Mouse (Mus musculus): ENCODE measurements around the gene Upk3b.
"Not testable (repeated sequence)": the region's sequence is repeated elsewhere in the genome, so short reads cannot be mapped to it uniquely, and the experiment has no call there.

Upk3b gene

GRCm38 (mm10) chr5:136036667-136037066 is 1.6 kb upstream of the Upk3b start:
- DNase-seq, result no peak

- DNase-seq, result no peak
Observed at GRCm38 (mm10) chr5:136040210-136040609, 1.9 kb downstream of the Upk3b start.

DNA sequence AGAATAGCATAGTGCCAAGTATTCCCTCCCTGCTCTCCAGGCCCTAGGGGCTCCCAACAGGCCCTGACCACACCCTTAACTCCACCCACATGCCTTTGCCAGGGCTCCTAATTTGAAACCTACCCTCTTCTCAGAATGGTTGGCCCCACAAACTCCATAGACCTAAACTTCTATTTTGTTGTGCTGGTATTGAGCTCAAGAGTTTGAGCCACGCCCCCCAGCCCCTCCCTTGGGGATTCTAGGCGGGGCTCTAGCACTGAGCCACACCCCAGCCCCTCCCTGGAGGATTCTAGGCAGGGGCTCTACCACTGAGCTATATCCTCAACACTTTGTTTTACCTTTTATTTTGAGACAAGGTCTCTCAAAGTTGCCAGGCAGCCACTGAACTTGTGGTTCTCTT is 3.0 kb downstream of the Upk3b start:
- DNase-seq, result no peak

DNA sequence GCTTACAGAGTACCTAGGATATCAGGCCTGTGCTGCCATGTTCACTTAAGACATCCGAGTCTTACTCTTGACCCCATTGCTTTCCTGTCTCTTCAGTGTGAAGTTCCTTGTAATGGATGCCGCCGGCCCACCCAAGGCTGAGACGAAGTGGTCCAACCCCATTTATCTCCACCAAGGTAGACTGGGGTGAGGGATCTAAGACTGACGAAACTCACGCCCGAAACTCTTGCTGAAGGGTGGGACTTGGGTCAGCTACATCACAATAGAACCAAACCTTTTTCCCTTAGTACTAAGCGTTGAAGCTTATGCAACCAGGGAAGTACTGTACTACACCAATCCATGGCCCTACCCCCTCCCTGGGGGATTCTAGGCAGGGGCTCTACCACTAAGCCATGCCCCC is 3.4 kb downstream of the Upk3b start:
- no peak for DNase-seq

DNA sequence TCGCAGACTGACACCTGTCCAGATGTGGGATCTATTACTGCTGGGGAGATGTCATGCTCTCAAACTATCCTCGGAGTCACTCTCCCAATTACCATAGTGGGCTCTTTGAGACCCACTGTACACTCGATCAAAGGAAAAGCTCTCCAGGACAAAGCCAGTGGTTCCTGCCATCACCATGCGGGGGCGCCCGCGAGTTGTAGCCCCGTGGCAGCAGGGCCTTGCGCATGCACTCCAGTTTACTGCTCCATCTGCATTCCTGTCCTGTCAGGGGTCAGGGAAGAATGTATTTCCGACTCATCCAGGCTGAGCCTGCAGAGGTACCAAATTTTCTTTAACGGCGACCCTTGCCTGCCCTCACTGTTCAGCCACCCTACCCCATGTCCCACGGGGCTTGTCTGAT is 6.6 kb downstream of the Upk3b start:
- peak in 1 of 2 experiments; percentile 44 for DNase-seq

- DNase-seq, result peak in 1 of 2 experiments; percentile 43
Observed at GRCm38 (mm10) chr5:136045408-136045807, 7.1 kb downstream of the Upk3b start.

GRCm38 (mm10) chr5:136045987-136046386 is 7.7 kb downstream of the Upk3b start:
- DNase-seq, result peak; percentile 77 to 87

GRCm38 (mm10) chr5:136048541-136048940 is 10.2 kb downstream of the Upk3b start:
- not testable (repeated sequence) for DNase-seq

- no peak for DNase-seq
Observed at GRCm38 (mm10) chr5:136049926-136050325, 11.6 kb downstream of the Upk3b start.

GRCm38 (mm10) chr5:136051231-136052085 is 13.2 kb downstream of the Upk3b start:
- peak; percentile 67 to 74 for DNase-seq

DNA sequence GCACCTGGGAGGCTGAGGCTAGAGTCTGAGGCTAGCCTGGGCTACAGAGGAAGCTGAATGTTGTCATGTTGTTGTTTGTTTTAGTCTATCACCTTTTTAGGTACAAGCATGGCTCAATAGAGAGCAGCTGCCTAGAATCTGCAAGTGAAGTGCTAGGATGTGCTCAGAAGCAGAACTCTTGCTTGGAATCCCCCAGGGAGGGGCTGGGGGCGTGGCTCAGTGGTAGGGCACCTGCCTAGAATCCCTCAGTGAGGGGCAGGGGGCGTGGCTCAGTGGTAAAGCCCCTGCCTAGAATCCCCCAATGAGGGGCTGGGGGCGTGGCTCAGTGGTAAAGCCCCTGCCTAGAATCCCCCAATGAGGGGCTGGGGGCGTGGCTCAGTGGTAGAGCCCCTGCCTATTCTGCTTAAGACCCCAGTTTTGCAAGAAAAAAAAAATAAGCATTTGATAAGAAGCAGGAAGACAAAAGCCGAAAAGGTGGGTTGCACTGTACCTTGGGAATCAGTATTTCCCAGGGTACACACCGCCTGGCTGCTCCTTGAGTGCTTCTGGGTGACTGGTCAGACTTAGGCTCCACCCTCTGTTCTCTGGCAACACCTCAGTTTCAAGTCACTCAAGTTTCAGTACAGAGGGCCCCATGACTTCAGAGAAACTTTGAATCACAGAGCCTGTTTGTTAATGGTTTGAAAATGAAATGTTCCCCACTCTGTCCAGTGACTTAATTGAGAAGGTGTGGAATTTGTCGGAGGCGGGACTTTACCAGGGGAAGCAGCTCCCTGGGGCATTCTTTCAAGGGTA is 14.8 kb downstream of the Upk3b start:
- DNase-seq, result peak; percentile 36 to 52

GRCm38 (mm10) chr5:136054301-136055077 is 16.2 kb downstream of the Upk3b start, which contains the start of gene Upk3bl:
Upk3bl (plus strand) TSS chr5:136054492.
- DNase-seq, result no peak

DNA sequence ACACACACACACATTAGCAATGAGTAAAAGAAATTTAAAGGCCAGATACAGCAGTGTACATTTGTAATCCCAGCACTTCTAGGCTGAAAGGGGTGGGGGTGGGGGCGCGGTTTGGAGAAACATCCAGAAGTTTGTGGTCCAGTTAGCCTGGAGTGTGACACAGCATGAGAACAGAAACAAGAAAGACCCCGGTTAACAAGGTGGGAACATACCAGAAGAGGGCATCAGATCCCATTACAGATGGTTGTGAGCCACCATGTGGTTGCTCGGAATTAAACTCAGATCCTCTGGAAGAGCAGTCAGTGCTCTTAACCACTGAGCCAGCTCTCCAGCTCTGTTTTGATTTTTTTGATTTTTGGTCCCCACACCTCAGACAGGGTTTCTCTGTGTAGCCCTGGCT is 17.8 kb downstream of the Upk3b start:
- no peak for DNase-seq

DNA sequence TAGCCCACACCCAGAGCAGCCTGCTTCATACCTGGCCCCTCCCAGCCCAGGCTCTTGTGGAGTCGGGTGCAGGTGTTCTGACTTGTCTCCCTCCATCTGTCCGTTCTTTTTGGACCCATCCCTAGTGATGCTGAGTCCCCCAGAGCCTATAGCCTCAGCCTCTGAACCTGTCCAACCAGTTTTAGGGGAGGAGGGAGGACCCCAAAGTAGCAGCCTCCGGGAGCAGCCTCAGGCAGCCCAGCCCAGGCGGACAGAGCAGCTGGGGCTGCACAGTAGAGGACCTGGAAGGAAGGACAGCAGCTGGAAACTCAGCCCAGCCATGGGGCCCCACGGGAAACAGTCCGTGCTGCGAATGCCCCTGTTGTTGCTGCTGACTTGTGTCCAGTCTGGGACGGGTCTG is 18.8 kb downstream of the Upk3b start:
- DNase-seq, result no peak

GRCm38 (mm10) chr5:136061567-136061966 is 23.3 kb downstream of the Upk3b start:
- peak; percentile 78 to 87 for DNase-seq

DNA sequence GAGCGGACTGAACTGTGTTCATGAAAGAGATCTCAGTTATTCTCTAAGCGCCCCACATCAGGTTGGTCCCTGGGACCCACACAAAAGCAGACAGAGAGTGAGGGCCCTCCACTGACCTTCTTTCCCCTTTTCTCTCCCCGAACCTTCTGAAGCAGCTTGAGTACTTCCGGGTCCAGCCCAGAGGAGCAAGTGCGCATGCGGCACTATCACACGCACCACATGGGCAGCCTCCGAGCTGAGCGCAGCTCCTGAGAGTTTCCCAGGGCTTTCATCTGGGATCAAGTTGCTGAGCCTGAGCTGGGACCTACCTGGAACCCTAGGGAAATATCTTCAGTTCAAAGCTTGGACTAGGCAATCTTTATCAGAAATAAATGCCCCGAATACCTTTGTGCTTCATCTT is 25.6 kb downstream of the Upk3b start:
- no peak for DNase-seq

DNA sequence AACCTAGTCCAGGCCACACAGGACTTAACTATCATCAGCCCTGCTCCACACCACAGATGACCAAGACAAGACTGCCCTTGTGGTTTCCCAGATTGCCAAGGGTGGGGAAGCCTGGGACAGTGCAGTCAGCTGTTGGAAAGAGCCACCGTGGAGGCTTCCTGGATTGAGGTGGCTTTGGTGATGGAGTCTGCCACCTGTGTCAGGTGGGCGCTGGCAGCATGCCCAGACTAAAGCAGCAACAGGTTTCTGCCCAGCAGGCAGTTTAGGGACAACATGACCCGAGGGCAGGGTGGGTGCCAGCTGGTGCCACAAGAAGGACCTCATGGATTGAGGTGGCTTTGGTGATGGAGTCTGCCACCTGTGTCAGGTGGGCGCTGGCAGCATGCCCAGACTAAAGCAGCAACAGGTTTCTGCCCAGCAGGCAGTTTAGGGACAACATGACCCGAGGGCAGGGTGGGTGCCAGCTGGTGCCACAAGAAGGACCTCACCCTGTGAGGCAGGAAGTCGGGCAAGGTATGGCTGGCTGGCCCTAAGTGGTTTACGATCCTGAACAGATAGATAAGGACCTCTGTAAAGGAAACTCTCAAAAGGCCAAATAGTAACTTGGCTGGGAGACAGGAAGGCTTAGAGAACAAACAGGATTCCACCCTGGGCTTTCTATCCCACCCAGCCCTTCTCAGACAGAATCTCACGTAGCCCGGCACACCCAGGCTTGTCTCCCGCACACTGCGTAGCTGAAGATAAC is 28.3 kb downstream of the Upk3b start:
- DNase-seq, result peak in 1 of 2 experiments; percentile 47

GRCm38 (mm10) chr5:136069411-136069810 is 31.1 kb downstream of the Upk3b start:
- no peak for DNase-seq

DNA sequence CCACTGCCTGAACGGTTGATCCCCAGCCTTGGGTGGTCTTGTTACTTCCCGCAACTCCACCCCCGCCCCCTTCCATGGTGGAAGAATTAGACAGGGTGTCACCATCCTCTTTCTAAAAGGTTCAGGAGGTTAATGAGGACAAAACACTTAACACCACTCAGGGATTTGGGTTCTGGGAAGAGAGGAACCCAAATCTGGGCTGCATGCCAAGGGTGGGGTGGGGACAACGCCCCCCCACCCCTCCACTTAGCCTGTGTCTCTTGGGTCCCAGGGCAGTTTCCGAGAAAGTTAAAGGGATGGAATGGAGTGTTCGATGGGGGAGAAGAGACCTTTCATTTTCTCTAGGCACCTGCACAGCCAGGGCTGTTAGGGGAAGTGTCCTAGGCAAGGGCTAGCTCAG is 34.8 kb downstream of the Upk3b start:
- DNase-seq, result no peak

GRCm38 (mm10) chr5:136073526-136073925 is 35.2 kb downstream of the Upk3b start:
- no peak for DNase-seq

DNA sequence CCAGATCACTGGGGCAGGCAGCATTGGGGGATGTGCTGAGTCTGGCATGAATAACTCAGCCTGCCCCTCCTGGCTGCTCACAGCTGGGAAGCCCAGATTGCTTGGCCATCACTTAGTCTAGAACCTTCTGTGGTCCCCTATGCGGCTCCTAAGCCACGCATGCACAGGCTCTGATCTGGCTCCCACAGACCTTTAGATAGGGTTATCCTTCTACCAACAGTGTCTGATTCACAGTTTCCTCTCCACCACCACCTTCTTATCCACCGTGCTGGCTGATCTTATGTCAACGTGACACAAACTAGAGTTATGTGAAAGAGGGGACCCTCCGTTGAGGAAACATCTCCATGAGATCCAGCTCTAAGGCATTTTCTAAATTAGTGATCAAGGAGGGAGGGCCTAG is 36.8 kb downstream of the Upk3b start:
- no peak for DNase-seq

- peak in 1 of 2 experiments; percentile 41 for DNase-seq
Observed at GRCm38 (mm10) chr5:136076284-136076683, 38.0 kb downstream of the Upk3b start.
